Mouse (Mus musculus): ENCODE results near the gene Eif5.
"Not testable (repeated sequence)": the region's sequence is repeated elsewhere in the genome, so short reads cannot be mapped to it uniquely, and the experiment has no call there.

Eif5 gene

GRCm38 (mm10) chr12:111524883-111525282 is 12.9 kb upstream of the Eif5 start:
- DNase-seq (ENCODE audit: low read depth, low spot score): no peak

- DNase-seq (ENCODE audit: low read depth, low spot score): no peak
Measured at GRCm38 (mm10) chr12:111527643-111528281, 10.1 kb upstream of the Eif5 start.

GRCm38 (mm10) chr12:111529192-111529591 is 8.6 kb upstream of the Eif5 start:
- no peak for DNase-seq (ENCODE audit: low read depth, low spot score)

- DNase-seq (ENCODE audit: low read depth, low spot score): no peak
Measured at GRCm38 (mm10) chr12:111533096-111533794, 4.6 kb upstream of the Eif5 start.

GRCm38 (mm10) chr12:111535281-111535680 is 2.5 kb upstream of the Eif5 start:
- no peak for DNase-seq (ENCODE audit: low read depth, low spot score)

- peak; percentile 79 for DNase-seq (ENCODE audit: low read depth, low spot score)
Measured at GRCm38 (mm10) chr12:111535762-111536161, 2.1 kb upstream of the Eif5 start.

- peak; percentile 65 for DNase-seq (ENCODE audit: low read depth, low spot score)
Measured at GRCm38 (mm10) chr12:111536746-111537145, 1.1 kb upstream of the Eif5 start.

GRCm38 (mm10) chr12:111537341-111537740 is 475 bp upstream of the Eif5 start:
- no peak for DNase-seq (ENCODE audit: low read depth, low spot score)

- DNase-seq (ENCODE audit: low read depth, low spot score): peak; percentile 75
Measured at GRCm38 (mm10) chr12:111538292-111539040, 650 bp downstream of the Eif5 start.

- no peak for DNase-seq (ENCODE audit: low read depth, low spot score)
Measured at GRCm38 (mm10) chr12:111539041-111539345, 1.2 kb downstream of the Eif5 start.

GRCm38 (mm10) chr12:111547070-111547469 is 9.3 kb downstream of the Eif5 start:
- no peak for DNase-seq (ENCODE audit: low read depth, low spot score)

- DNase-seq (ENCODE audit: low read depth, low spot score): no peak
Measured at GRCm38 (mm10) chr12:111548555-111549289, 10.9 kb downstream of the Eif5 start.

- DNase-seq (ENCODE audit: low read depth, low spot score): no peak
Measured at GRCm38 (mm10) chr12:111550679-111551078, 12.9 kb downstream of the Eif5 start.

GRCm38 (mm10) chr12:111552342-111552741 is 14.5 kb downstream of the Eif5 start:
- DNase-seq (ENCODE audit: low read depth, low spot score): no peak

- DNase-seq (ENCODE audit: low read depth, low spot score): no peak
Measured at GRCm38 (mm10) chr12:111555357-111555756, 17.5 kb downstream of the Eif5 start.

GRCm38 (mm10) chr12:111555893-111556292 is 18.1 kb downstream of the Eif5 start:
- not testable (repeated sequence) for DNase-seq (ENCODE audit: low read depth, low spot score)

- no peak for DNase-seq (ENCODE audit: low read depth, low spot score)
Measured at GRCm38 (mm10) chr12:111557538-111557937, 19.7 kb downstream of the Eif5 start.

- DNase-seq (ENCODE audit: low read depth, low spot score): no peak
Measured at GRCm38 (mm10) chr12:111558655-111559054, 20.8 kb downstream of the Eif5 start.

- peak; percentile 85 for DNase-seq (ENCODE audit: low read depth, low spot score)
Measured at GRCm38 (mm10) chr12:111559647-111560258, 21.9 kb downstream of the Eif5 start.

- DNase-seq (ENCODE audit: low read depth, low spot score): no peak
Measured at GRCm38 (mm10) chr12:111560286-111560685, 22.5 kb downstream of the Eif5 start.

GRCm38 (mm10) chr12:111562276-111562814 is 24.5 kb downstream of the Eif5 start:
- DNase-seq (ENCODE audit: low read depth, low spot score): no peak
